In genomic region chr5:134638461-134639268, GRCm38 (mm10) we compare ENCODE assay signal across 8 mouse cellular contexts. TPM values are rescaled to one million over a fixed set of nuclear protein-coding genes. Genes with fewer than 3 reads are reported as not detected.
DNase-seq lines count a peak whose midpoint lies in the region; ATAC-seq and TF ChIP-seq lines count a peak whose summit lies in the region.

No protein-coding gene starts in this region.

- peak overlapping the region; percentile 82 for H3K4me3 ChIP-seq in thymus, adult 2 months (ENCODE audit: control insufficient read depth, insufficient read depth, low read length)
- H3K4me3 ChIP-seq in hindbrain, embryonic 16.5 days (ENCODE audit: low read length) = peak overlapping the region; percentile 86
- peak overlapping the region; percentile 96 for H3K4me3 ChIP-seq in midbrain, embryonic 15.5 days

- H3K27me3 ChIP-seq in thymus, adult 2 months (ENCODE audit: control insufficient read depth, insufficient read depth, low read length) = no peaks in the 10 kb centered on the region
- H3K27me3 ChIP-seq in hindbrain, embryonic 16.5 days (replicated peaks; ENCODE audit: control insufficient read depth, insufficient read depth, low read length) = no peaks in the 10 kb centered on the region
- H3K27me3 ChIP-seq in midbrain, embryonic 15.5 days (replicated peaks) = no peaks in the 10 kb centered on the region

- peak overlapping the region; percentile 99 for H3K9ac ChIP-seq in hindbrain, embryonic 16.5 days (ENCODE audit: low read depth, low read length)
- H3K9ac ChIP-seq in midbrain, embryonic 15.5 days = peak overlapping the region; percentile 99

- no peak for DNase-seq in frontal cortex, adult 2 months (ENCODE audit: extremely low spot score in 1 of 2, low spot score in 1 of 2)
- DNase-seq in thymus, adult 2 months = no peak
- no peak for DNase-seq in thymus, postnatal 25 days
- DNase-seq in urinary bladder, adult 18-20 months (ENCODE audit: low spot score in 2 of 2) = no peak
- DNase-seq in kidney, adult 18-20 months = no peak

- peak overlapping the region; percentile 76 for H3K4me2 ChIP-seq in hindbrain, embryonic 16.5 days (ENCODE audit: low read length)
- H3K4me2 ChIP-seq in midbrain, embryonic 15.5 days = peak overlapping the region; percentile 60

- H3K27ac ChIP-seq in thymus, adult 2 months (ENCODE audit: control insufficient read depth, insufficient read depth, low read length) = peak overlapping the region; percentile 56
- peak overlapping the region; percentile 95 for H3K27ac ChIP-seq in hindbrain, embryonic 16.5 days (ENCODE audit: low read depth, low read length)
- peak overlapping the region; percentile 95 for H3K27ac ChIP-seq in midbrain, embryonic 15.5 days

- TF ChIP-seq POLR2A in thymus, adult 2 months (IDR thresholded peaks at IDR 0.05; ENCODE audit: control insufficient read depth, extremely low read depth, insufficient read depth, low read length, poor library complexity) = no peak

- TF ChIP-seq CTCF in thymus, adult 2 months (IDR thresholded peaks at IDR 0.05; ENCODE audit: borderline replicate concordance, control insufficient read depth, extremely low read depth, insufficient read depth, low read length, poor library complexity) = no peak

- ATAC-seq in frontal cortex, adult (ENCODE audit: low TSS enrichment) = peak; percentile 64
- peak; percentile 83 for ATAC-seq in hindbrain, embryonic 16.5 days
- peak; percentile 86 for ATAC-seq in midbrain, embryonic 15.5 days (replicated peaks)

- no peaks in the 10 kb centered on the region for H3K9me3 ChIP-seq in hindbrain, embryonic 16.5 days (ENCODE audit: control insufficient read depth, low read length)
- H3K9me3 ChIP-seq in midbrain, embryonic 15.5 days = no peaks in the 10 kb centered on the region

- peaks cover 8% of the 10 kb centered on the region; the same call in 1 of the 2 replicates for H3K36me3 ChIP-seq in thymus, adult 2 months (ENCODE audit: control insufficient read depth, insufficient read depth, low read length)
- H3K36me3 ChIP-seq in hindbrain, embryonic 16.5 days (ENCODE audit: control insufficient read depth, insufficient read depth, low read length) = 0 out of 2 replicates have a peak, but pooled peaks cover 2% of the 10 kb centered on the region
- no peaks in the 10 kb centered on the region for H3K36me3 ChIP-seq in midbrain, embryonic 15.5 days (replicated peaks)

- WGBS in thymus, adult 2 months = under 1% methylated on average over 85 of the region's 85 CpGs
- WGBS in hindbrain, embryonic 16.5 days = under 1% methylated on average over 63 of the region's 85 CpGs
- WGBS in midbrain, embryonic 15.5 days = under 1% methylated on average over 75 of the region's 85 CpGs

- peaks cover 9% of the 10 kb centered on the region for H3K4me1 ChIP-seq in thymus, adult 2 months (replicated peaks; ENCODE audit: control insufficient read depth, insufficient read depth, low read length)
- peaks cover 16% of the 10 kb centered on the region for H3K4me1 ChIP-seq in hindbrain, embryonic 16.5 days (ENCODE audit: control insufficient read depth, insufficient read depth, low read depth, low read length)
- peaks cover 13% of the 10 kb centered on the region for H3K4me1 ChIP-seq in midbrain, embryonic 15.5 days

RNA-seq across cellular contexts. Expression of gene Eif4h, which starts 0.6 kb away (rescaled TPM):
- polyA plus RNA-seq in frontal cortex, adult 2 months (2012; rRNA removed) = 343 and 362 TPM in 2 replicates
- polyA plus RNA-seq in thymus, adult 2 months (2012; rRNA removed) = 322 and 363 TPM in 2 replicates
- polyA plus RNA-seq in hindbrain, embryonic 16.5 days (2015; fragmentation: Nextera tagmentation; extraction: Ambion mirVana) = 332 and 340 TPM in 2 replicates
- polyA plus RNA-seq in midbrain, embryonic 15.5 days (2015; fragmentation: Nextera tagmentation; extraction: Ambion mirVana) = 343 and 356 TPM in 2 replicates

RNA-seq across cellular contexts. Expression of gene Lat2, which starts 23.8 kb away (rescaled TPM):
- 5.3 and 5.6 TPM in 2 replicates for polyA plus RNA-seq in frontal cortex, adult 2 months (2012; rRNA removed)
- 7.8 and 7.9 TPM in 2 replicates for polyA plus RNA-seq in thymus, adult 2 months (2012; rRNA removed)
- polyA plus RNA-seq in hindbrain, embryonic 16.5 days (2015; fragmentation: Nextera tagmentation; extraction: Ambion mirVana) = 2.1 and 2.6 TPM in 2 replicates
- polyA plus RNA-seq in midbrain, embryonic 15.5 days (2015; fragmentation: Nextera tagmentation; extraction: Ambion mirVana) = 3.0 and 3.5 TPM in 2 replicates

RNA-seq across cellular contexts. Expression of gene Limk1, which starts 49.7 kb away (rescaled TPM):
- polyA plus RNA-seq in frontal cortex, adult 2 months (2012; rRNA removed) = 46.2 and 50.7 TPM in 2 replicates
- 31.8 TPM in 2 replicates for polyA plus RNA-seq in thymus, adult 2 months (2012; rRNA removed)
- 22.0 and 22.1 TPM in 2 replicates for polyA plus RNA-seq in hindbrain, embryonic 16.5 days (2015; fragmentation: Nextera tagmentation; extraction: Ambion mirVana)
- 21.6 and 25.1 TPM in 2 replicates for polyA plus RNA-seq in midbrain, embryonic 15.5 days (2015; fragmentation: Nextera tagmentation; extraction: Ambion mirVana)

RNA-seq across cellular contexts. Expression of gene Rfc2, which starts 57.5 kb away (rescaled TPM):
- 124 and 130 TPM in 2 replicates for polyA plus RNA-seq in frontal cortex, adult 2 months (2012; rRNA removed)
- polyA plus RNA-seq in thymus, adult 2 months (2012; rRNA removed) = 133 and 145 TPM in 2 replicates
- polyA plus RNA-seq in hindbrain, embryonic 16.5 days (2015; fragmentation: Nextera tagmentation; extraction: Ambion mirVana) = 189 and 192 TPM in 2 replicates
- 191 and 194 TPM in 2 replicates for polyA plus RNA-seq in midbrain, embryonic 15.5 days (2015; fragmentation: Nextera tagmentation; extraction: Ambion mirVana)
